20 mouse cellular contexts compared by ENCODE assay signal in the genomic region with DNA sequence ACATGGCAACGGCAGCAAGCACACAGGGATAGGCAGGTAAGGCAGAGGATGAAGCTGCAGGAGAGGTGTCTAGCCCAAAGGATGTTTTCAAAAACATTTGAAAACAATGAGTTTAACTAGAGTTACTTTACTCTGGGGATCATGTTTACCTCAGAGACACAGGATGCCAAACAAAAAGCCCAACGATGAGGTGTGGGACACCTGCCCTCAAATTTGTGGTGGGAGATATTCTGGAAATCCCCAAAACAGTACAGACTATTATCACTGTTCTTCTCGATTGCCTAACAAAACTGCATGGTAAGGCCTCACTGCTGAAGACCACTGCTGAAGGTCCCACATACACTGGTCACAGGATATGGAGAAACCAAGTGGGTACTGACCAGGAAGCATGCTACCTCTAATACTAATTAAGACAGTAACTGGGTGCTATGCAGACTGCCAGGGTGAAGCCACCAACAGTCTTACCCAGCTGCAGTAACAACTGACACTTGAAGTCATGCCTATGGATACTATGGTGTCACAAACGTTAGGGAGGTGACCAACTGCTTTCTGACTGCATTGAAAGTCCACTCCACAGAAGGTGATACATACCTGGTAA.
"Had no signal": no experiment of that assay in that cellular context is flagged by ENCODE, and none has a peak within 500 bp of the region (broad histone marks: within the 10 kb centered on the region; RNA-seq: fewer than 3 reads in every experiment).

No protein-coding gene starts in this region.

- H3K27ac ChIP-seq: limb, embryonic 12.5 days; limb, embryonic 15.5 days; liver, embryonic 14.5 days; lung, embryonic 15.5 days; neural tube, embryonic 12.5 days; neural tube, embryonic 15.5 days; stomach, postnatal 0 days had no signal

- H3K36me3 ChIP-seq: limb, embryonic 12.5 days; limb, embryonic 15.5 days; lung, embryonic 15.5 days; neural tube, embryonic 12.5 days; neural tube, embryonic 15.5 days had no signal

- DNase-seq: kidney, adult 9 months; kidney, postnatal 14 days; kidney, postnatal 4 days; left cerebral cortex, postnatal 4 days; lung, adult 18-20 months; lung, postnatal 10 days; lung, postnatal 36 days; midbrain, embryonic 14.5 days; right cerebral cortex, postnatal 25 days; thymus, adult 18-20 months; thymus, postnatal 36 days had no signal

- H3K4me1 ChIP-seq: limb, embryonic 12.5 days; limb, embryonic 15.5 days; lung, embryonic 15.5 days; neural tube, embryonic 12.5 days; neural tube, embryonic 15.5 days had no signal

- H3K4me3 ChIP-seq: limb, embryonic 12.5 days; limb, embryonic 15.5 days; lung, embryonic 15.5 days; neural tube, embryonic 12.5 days; neural tube, embryonic 15.5 days had no signal

- H3K27me3 ChIP-seq: limb, embryonic 12.5 days; limb, embryonic 15.5 days; lung, embryonic 15.5 days; neural tube, embryonic 12.5 days; neural tube, embryonic 15.5 days had no signal

- H3K4me2 ChIP-seq: limb, embryonic 12.5 days; limb, embryonic 15.5 days; liver, embryonic 11.5 days; lung, embryonic 15.5 days; midbrain, embryonic 11.5 days; neural tube, embryonic 12.5 days; neural tube, embryonic 15.5 days had no signal

- H3K9ac ChIP-seq: limb, embryonic 12.5 days; limb, embryonic 15.5 days; liver, embryonic 14.5 days; lung, embryonic 15.5 days; neural tube, embryonic 12.5 days; neural tube, embryonic 15.5 days had no signal

- H3K9me3 ChIP-seq: limb, embryonic 12.5 days; limb, embryonic 15.5 days; lung, embryonic 15.5 days; neural tube, embryonic 12.5 days; neural tube, embryonic 15.5 days had no signal
